Mouse (Mus musculus): ENCODE results near the gene Pola2. TPM values are rescaled to one million over a fixed set of nuclear protein-coding genes. Genes with fewer than 3 reads are reported as not detected.
A peak's percentile ranks its signal among the peaks of the same experiment; 100 is the strongest.

Gene Pola2
- 31.6 and 32.1 TPM in 2 replicates for polyA plus RNA-seq (2015; fragmentation: Nextera tagmentation; extraction: Ambion mirVana)

DNA sequence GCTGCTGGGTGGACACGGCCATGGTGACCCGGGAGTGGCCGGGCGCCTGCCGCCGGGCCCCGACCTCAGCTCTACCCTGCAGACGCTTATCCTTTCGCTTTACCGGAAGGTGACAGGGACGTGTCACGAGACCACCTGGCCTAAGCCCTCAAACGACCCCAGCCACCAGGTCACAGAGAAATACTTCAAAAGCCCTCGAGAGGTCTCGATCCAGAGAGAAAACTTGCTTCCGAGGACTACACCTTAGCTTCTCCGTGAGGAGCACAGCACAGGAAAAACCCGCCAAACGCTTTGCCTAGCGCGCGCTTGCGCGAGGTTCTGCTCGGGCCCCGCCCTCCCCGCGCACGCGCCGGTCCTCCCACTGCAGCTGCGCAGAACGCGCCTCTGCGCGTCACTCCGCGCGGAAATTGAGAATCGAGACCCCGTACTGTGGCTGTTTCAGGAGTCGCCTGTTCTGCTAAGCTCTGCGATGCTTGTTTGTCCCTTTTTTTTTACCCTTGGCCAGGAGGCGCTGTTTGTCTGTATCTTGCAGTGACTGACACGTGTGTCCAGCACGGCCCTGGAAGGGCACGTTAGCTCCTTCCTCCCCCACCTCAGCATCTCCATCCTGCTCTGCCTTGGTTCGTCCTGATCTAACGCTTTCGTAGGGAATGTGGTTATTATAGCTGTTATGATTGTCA is at the start of gene Pola2:
Pola2 (minus strand) TSS at position 320 of the 680 bp plus-strand sequence.
- peak; percentile 91 for ATAC-seq
- H3K4me1 ChIP-seq (replicated peaks), result peaks cover 19% of the 10 kb centered on the region

DNA sequence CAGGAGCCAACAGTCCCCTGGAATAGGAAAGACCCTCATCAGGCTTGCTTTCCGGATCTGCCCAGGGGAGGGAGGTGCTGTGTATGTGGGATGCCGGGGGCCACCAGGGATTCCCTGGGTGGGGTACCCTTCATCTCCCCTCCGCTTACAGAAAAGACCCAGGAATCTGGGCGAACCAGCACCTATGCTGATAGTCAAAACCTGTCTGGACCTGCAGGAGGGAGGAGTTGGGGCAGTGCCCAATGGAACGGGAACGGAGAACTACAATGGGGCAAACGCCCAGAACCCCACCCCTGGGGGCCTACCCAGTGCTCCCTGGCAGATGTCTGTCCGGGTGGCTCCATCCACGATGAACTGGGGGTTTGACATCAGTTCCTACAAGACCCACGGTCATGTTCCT is 49.7 kb upstream of the Pola2 start:
- no peaks in the 10 kb centered on the region for H3K36me3 ChIP-seq
- no peak overlapping the region for H3K4me3 ChIP-seq (replicated peaks)
- no peak for ATAC-seq
- 89% methylated on average over 10 of the region's 10 CpGs for WGBS
- peaks cover 16% of the 10 kb centered on the region for H3K4me1 ChIP-seq (replicated peaks)
- H3K4me2 ChIP-seq (replicated peaks), result no peak overlapping the region
- H3K27me3 ChIP-seq, result peaks cover 34% of the 10 kb centered on the region
- no peak overlapping the region for H3K9ac ChIP-seq (replicated peaks)
- H3K9me3 ChIP-seq, result no peaks in the 10 kb centered on the region
- H3K27ac ChIP-seq, result no peak overlapping the region

More for the DNA sequence above, at the start of gene Pola2:
- Histone ChIP-seq H3K27ac (no peak within 1 kb of the TSS; the same call in 1 of the 2 replicates), H3K36me3 (peaks cover 3% of the 10 kb centered on the region), H3K4me2 (replicated peaks) (peak within 1 kb of the TSS; percentile 83), H3K9ac (replicated peaks) (peak within 1 kb of the TSS; percentile 73), H3K4me3 (replicated peaks) (peak within 1 kb of the TSS; percentile 58), H3K27me3 (no peaks in the 10 kb centered on the region), H3K9me3 (no peaks in the 10 kb centered on the region)
- WGBS, result under 1% methylated on average over 50 of the region's 50 CpGs

DNA sequence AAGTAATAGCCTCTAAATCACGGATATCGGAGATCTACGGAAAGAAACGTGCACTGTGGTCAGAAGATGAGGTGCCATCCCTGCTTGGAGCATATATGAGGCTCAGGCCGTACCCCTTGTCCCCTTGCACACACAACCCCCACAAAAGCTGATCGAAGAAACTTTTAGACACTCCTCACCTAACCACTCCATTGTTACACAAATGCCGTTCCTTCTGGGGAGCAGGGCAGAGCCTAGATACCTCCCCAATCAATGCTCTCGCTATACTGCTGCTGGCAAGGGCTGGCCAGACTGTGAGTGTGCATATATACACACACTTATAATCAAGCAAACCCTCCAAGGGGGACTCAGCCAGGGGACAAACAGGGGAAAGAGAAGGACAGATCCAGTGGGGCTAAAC is 45.1 kb upstream of the Pola2 start:
- H3K4me2 ChIP-seq (replicated peaks), result no peak overlapping the region
- H3K4me1 ChIP-seq (replicated peaks), result no peaks in the 10 kb centered on the region
- H3K27ac ChIP-seq, result no peak overlapping the region
- no peak overlapping the region for H3K9ac ChIP-seq (replicated peaks)
- no peak overlapping the region for H3K4me3 ChIP-seq (replicated peaks)
- WGBS, result 72% methylated on average over 8 of the region's 8 CpGs
- no peak for ATAC-seq
- peaks cover 4% of the 10 kb centered on the region for H3K27me3 ChIP-seq
- H3K36me3 ChIP-seq, result no peaks in the 10 kb centered on the region
- no peaks in the 10 kb centered on the region for H3K9me3 ChIP-seq

DNA sequence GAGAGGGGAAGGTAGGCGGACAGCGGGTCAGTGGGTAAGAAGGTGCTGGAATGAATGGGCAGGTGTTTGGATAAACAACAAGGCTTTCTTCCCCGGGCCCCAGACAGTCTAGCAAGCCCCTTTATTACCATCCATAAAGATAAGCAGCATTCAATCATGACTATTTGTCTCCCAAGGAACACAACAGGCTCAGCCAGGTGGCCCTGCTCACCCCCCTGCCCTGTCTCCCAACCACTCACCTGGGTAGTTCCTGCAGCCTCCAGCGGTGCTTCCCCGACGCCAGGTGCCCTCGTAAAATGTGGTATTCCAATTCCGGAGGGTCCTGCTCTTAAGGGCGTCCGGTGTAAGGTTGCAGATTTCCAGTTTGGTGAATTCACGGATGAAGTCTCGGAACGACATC is 43.0 kb upstream of the Pola2 start:
- 88% methylated on average over 13 of the region's 13 CpGs for WGBS
- Histone ChIP-seq H3K4me1 (replicated peaks) (no peaks in the 10 kb centered on the region), H3K9ac (replicated peaks) (no peak overlapping the region), H3K36me3 (no peaks in the 10 kb centered on the region), H3K4me3 (replicated peaks) (no peak overlapping the region), H3K27me3 (no peaks in the 10 kb centered on the region), H3K4me2 (replicated peaks) (no peak overlapping the region), H3K9me3 (no peaks in the 10 kb centered on the region), H3K27ac (no peak overlapping the region)
- no peak for ATAC-seq

DNA sequence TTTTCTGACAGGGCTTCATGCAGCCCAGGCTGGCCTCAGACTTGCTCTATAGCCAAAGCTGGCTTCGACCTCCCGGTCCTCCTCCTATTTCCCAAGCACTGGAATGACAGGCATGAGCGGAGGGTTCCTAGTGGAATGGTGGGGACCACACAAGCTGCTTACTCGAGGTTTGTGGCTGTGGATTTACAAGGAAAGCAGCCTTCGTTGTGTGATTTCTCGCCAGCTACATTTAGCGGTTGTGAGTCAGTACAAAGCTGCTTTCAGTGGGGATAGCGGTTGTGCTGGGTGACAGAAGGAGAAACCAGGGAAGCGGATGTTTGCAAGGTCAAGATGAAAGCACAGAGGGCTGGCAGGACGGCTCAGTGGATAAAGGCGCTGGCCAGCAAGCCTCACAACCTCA is 41.5 kb upstream of the Pola2 start:
- H3K27me3 ChIP-seq, result no peaks in the 10 kb centered on the region
- no peak overlapping the region for H3K4me3 ChIP-seq (replicated peaks)
- WGBS, result 58% methylated on average over 11 of the region's 11 CpGs
- no peaks in the 10 kb centered on the region for H3K9me3 ChIP-seq
- H3K4me1 ChIP-seq (replicated peaks), result no peaks in the 10 kb centered on the region
- no peak overlapping the region for H3K4me2 ChIP-seq (replicated peaks)
- no peak for ATAC-seq
- H3K9ac ChIP-seq (replicated peaks), result no peak overlapping the region
- H3K27ac ChIP-seq, result no peak overlapping the region
- H3K36me3 ChIP-seq, result no peaks in the 10 kb centered on the region

DNA sequence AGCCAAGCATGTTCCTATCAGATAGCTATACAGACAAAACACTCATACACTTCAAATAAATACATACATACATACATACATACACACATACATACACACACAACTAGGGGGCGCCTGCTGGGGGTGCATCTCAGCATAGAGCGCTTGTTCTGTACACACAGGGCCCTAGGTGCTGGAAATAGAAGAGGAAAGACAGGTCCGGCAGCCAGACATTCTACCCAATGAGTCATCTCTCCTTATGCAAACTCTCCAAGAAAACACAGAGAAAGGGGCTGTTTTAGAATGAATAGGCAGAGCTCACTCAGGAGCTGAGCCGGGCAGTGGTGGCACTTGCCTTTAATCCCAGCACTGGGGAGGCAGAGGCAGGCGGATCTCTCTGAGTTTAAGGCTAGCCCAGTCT is 36.0 kb upstream of the Pola2 start:
- ATAC-seq, result no peak
- Histone ChIP-seq H3K9me3 (no peaks in the 10 kb centered on the region), H3K4me2 (replicated peaks) (no peak overlapping the region), H3K27me3 (no peaks in the 10 kb centered on the region), H3K4me3 (replicated peaks) (no peak overlapping the region), H3K27ac (no peak overlapping the region), H3K4me1 (replicated peaks) (no peaks in the 10 kb centered on the region), H3K36me3 (no peaks in the 10 kb centered on the region), H3K9ac (replicated peaks) (no peak overlapping the region)
- 75% methylated on average over 5 of the region's 5 CpGs for WGBS

DNA sequence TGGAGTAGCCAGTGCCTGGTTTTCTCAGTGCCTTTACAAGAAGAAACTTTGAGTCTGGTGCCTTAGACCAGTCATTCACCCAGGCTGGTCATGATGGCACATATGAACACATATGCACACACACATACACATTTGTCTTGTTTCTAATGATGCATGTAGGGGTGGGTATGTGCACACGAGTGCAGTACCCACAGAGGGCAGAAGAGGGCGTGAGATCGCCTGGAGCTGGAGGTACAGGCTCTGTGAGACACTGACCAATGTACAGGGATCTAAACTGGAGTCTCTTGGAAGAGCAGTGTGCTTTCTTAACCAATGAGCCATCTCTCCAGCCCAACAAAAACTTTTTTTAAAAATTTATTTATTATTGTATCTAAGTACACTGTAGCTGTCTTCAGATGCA is 34.2 kb upstream of the Pola2 start:
- no peaks in the 10 kb centered on the region for H3K9me3 ChIP-seq
- no peaks in the 10 kb centered on the region for H3K4me1 ChIP-seq (replicated peaks)
- no peaks in the 10 kb centered on the region for H3K27me3 ChIP-seq
- WGBS, result 82% methylated on average over 3 of the region's 3 CpGs
- H3K4me3 ChIP-seq (replicated peaks), result no peak overlapping the region
- no peak overlapping the region for H3K27ac ChIP-seq
- H3K36me3 ChIP-seq, result no peaks in the 10 kb centered on the region
- ATAC-seq, result no peak
- H3K4me2 ChIP-seq (replicated peaks), result no peak overlapping the region
- no peak overlapping the region for H3K9ac ChIP-seq (replicated peaks)

DNA sequence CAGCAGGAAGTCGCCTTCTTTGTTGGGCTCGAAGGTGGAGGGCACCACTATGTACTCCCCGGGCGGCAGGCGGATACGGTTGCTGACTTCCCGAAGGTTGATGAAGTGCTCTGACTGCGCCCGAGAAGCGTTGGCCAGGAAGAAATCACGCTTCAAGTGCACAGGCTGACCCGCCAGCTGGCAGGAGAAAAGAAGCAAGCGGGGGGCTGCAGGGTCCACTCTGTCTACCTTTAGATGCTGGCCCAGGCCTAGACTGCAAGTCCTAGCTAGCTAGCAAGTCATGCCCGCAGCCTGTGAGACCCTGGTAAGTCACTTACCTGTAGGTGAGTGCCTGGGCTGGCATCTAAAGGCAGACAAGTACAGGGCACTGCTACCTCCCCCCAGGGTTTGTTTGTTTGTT is 30.7 kb upstream of the Pola2 start:
- WGBS, result 84% methylated on average over 14 of the region's 14 CpGs
- Histone ChIP-seq H3K4me1 (replicated peaks) (no peaks in the 10 kb centered on the region; the same call in 1 of the 2 replicates), H3K4me3 (replicated peaks) (no peak overlapping the region), H3K9me3 (no peaks in the 10 kb centered on the region), H3K36me3 (no peaks in the 10 kb centered on the region), H3K27ac (no peak overlapping the region), H3K4me2 (replicated peaks) (no peak overlapping the region), H3K27me3 (no peaks in the 10 kb centered on the region), H3K9ac (replicated peaks) (no peak overlapping the region)
- ATAC-seq, result no peak

DNA sequence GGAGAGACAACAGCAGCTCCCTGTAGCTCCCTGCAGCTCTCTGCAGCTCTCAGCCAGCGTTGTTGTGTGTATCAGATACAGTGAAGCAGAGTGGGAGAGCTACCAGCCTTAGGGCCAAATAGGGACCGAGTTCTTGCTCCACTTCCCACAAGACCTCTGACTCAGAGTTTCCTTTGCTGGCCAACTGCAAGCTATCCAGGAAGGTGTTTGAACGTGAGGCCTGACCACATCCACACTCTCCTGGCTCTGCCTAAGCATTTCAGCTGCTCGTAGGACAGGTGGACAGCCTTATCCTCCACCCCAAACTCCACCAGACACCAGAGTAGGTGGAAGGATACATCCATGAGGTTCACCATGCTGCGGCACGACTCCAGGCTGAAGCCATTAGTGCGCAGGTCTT is 28.0 kb upstream of the Pola2 start:
- Histone ChIP-seq H3K4me3 (replicated peaks) (no peak overlapping the region), H3K36me3 (no peaks in the 10 kb centered on the region), H3K27ac (no peak overlapping the region), H3K9ac (replicated peaks) (no peak overlapping the region), H3K27me3 (no peaks in the 10 kb centered on the region), H3K4me2 (replicated peaks) (no peak overlapping the region), H3K4me1 (replicated peaks) (peaks cover 8% of the 10 kb centered on the region), H3K9me3 (no peaks in the 10 kb centered on the region)
- 81% methylated on average over 7 of the region's 7 CpGs for WGBS
- ATAC-seq, result no peak

DNA sequence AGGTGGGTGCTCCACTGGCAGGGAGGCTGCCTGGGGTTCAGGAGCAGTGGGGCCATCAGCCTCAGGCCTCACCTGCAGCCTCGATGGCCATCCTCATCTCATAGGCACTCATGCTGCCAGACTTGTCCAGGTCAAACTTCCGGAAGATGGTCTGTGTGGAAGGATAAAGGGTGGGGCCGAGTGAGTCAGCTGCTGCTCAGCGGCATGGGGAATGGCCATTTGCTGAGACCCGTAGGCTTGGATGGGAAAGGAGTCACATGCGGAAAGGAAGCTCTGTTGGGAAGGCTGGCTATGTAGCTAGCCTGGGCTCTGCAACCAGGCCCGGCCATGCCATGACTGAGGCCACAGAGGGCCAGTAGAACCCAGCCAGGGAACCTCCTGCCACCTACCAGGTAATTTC is 27.5 kb upstream of the Pola2 start:
- no peaks in the 10 kb centered on the region for H3K9me3 ChIP-seq
- H3K4me2 ChIP-seq (replicated peaks), result no peak overlapping the region
- H3K9ac ChIP-seq (replicated peaks), result no peak overlapping the region
- ATAC-seq, result no peak
- peaks cover 8% of the 10 kb centered on the region for H3K4me1 ChIP-seq (replicated peaks)
- no peaks in the 10 kb centered on the region for H3K36me3 ChIP-seq
- no peaks in the 10 kb centered on the region for H3K27me3 ChIP-seq
- WGBS, result 82% methylated on average over 7 of the region's 7 CpGs
- H3K27ac ChIP-seq, result no peak overlapping the region
- H3K4me3 ChIP-seq (replicated peaks), result no peak overlapping the region

DNA sequence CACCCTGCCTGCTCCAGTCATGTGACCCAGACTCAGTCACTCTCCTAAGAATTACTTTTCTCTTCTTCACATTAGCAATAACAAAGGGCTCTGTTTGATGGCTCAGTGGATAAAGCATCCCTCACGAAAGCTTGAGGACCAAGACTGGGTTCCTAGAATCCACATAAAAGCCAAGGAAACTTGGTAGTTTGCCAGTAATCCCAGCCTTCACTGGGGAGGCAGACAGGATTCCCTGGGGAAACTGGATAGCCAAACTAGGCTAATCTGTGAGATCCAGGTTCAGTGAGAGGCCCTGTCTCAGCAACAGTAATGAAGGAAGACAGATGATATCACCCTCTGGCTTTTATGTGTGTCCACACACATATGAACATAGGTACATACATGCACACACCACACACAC is 26.9 kb upstream of the Pola2 start:
- Histone ChIP-seq H3K27ac (no peak overlapping the region), H3K9me3 (no peaks in the 10 kb centered on the region), H3K4me2 (replicated peaks) (no peak overlapping the region), H3K9ac (replicated peaks) (no peak overlapping the region), H3K4me1 (replicated peaks) (peaks cover 8% of the 10 kb centered on the region), H3K36me3 (no peaks in the 10 kb centered on the region), H3K4me3 (replicated peaks) (no peak overlapping the region), H3K27me3 (no peaks in the 10 kb centered on the region)
- 33% methylated on average over 1 of the region's 1 CpGs for WGBS
- no peak for ATAC-seq

DNA sequence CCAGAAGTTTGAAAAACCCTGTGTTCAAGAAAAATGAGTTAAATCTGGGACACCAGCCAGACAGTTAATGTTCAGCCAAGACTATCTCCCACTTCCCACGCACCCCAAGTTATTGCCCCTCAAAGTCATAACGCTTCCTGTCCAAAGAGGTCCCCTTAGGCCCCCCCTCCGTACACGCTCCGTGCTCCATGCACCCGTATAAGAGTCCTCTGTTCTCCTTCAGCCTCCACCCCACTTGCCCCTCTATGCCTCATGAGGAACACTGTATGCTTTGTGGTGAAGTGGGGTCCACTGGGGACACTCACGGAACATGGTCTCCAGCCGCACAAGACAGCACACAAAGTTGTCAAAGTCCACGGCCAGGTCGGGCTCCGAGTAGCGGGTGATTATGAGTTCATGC is 26.0 kb upstream of the Pola2 start:
- no peaks in the 10 kb centered on the region for H3K9me3 ChIP-seq
- no peaks in the 10 kb centered on the region for H3K36me3 ChIP-seq
- no peak overlapping the region for H3K9ac ChIP-seq (replicated peaks)
- no peak overlapping the region for H3K4me3 ChIP-seq (replicated peaks)
- no peak for ATAC-seq
- H3K4me1 ChIP-seq (replicated peaks), result peaks cover 8% of the 10 kb centered on the region
- WGBS, result 97% methylated on average over 12 of the region's 12 CpGs
- no peaks in the 10 kb centered on the region for H3K27me3 ChIP-seq
- no peak overlapping the region for H3K4me2 ChIP-seq (replicated peaks)
- no peak overlapping the region for H3K27ac ChIP-seq

DNA sequence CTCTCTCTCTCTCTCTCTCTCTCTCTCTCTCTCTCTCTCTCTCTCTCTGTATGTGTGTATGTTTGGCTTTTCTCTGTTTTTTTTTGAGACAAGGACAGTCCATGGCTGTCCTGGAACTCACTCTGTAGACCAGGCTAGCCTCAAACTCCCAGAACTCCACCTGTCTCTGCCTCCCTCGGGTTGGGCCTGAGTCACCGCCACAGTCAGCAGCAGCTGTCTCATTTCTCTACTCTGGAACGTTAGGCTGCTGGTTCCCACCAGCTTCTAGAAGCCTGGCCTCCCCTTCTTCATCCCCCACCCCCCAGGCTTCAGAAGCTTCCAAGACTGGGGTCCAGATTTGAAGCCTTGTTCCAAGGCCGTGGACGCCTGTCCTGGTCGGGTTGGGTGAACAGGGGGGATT is 25.6 kb upstream of the Pola2 start:
- 65% methylated on average over 6 of the region's 6 CpGs for WGBS
- ATAC-seq, result 0 out of 2 replicates have a peak, but pooled peaks have one; percentile 31

More for the DNA sequence above, 25.6 kb upstream of the Pola2 start:
- Histone ChIP-seq H3K27me3 (no peaks in the 10 kb centered on the region), H3K36me3 (no peaks in the 10 kb centered on the region), H3K27ac (peak overlapping the region; percentile 44; the same call in 1 of the 2 replicates), H3K4me3 (replicated peaks) (no peak overlapping the region), H3K4me1 (replicated peaks) (peaks cover 8% of the 10 kb centered on the region), H3K4me2 (replicated peaks) (no peak overlapping the region), H3K9ac (replicated peaks) (no peak overlapping the region; the same call in 1 of the 2 replicates), H3K9me3 (no peaks in the 10 kb centered on the region)
